Mouse (Mus musculus) megakaryocyte, embryonic 14.5 days (primary cell): ENCODE data around the gene Sipa1l2. TPM values are rescaled to one million over a fixed set of nuclear protein-coding genes. Genes with fewer than 3 reads are reported as not detected.

Experiments used
- H3K27me3 ChIP-seq: replicated peaks from 2 replicates; pipeline ENCODE3; 2012; ENCODE audit warnings: inconsistent platforms
- H3K36me3 ChIP-seq: replicated peaks from 2 replicates; pipeline ENCODE3; 2012; ENCODE audit warnings: low read length, inconsistent platforms, mixed read lengths
- H3K4me1 ChIP-seq: 2 replicates; pipeline ENCODE4 v1.6.1; 2012; ENCODE audit warnings: inconsistent platforms
- H3K4me3 ChIP-seq: replicated peaks from 2 replicates; pipeline ENCODE3; 2012; ENCODE audit warnings: moderate library complexity, mild to moderate bottlenecking, inconsistent platforms
- H3K9me3 ChIP-seq: 2 replicates; pipeline ENCODE4 v1.6.1; 2012; ENCODE audit warnings: inconsistent platforms
- FLI1 ChIP-seq: IDR thresholded peaks from 2 replicates; pipeline ENCODE4 v1.6.1; 2012; ENCODE audit warnings: low read length, inconsistent platforms, mixed read lengths
- GATA1 ChIP-seq: IDR thresholded peaks from 3 replicates; pipeline ENCODE4 v1.6.1; 2012; ENCODE audit warnings: mixed read lengths, low read length, inconsistent platforms, borderline replicate concordance
- polyA plus RNA-seq: library from polyadenylated mRNA; stranded (reverse); fragments of >175 nt; gene quantifications from 2 replicates; pipeline ENCODE4 v1.2.3, GENCODE M21; 2012; ENCODE audit warnings: low replicate concordance; ENCODE audit not compliant: insufficient read depth

Sipa1l2 gene
- polyA plus RNA-seq, 1 experiment = 0.78 TPM

- Histone ChIP-seq H3K36me3 (no peaks in the 10 kb centered on the region), H3K27me3 (peaks cover 10% of the 10 kb centered on the region), H3K4me3 (no peak overlapping the region), H3K9me3 (peaks cover 6% of the 10 kb centered on the region; the same call in 1 of the 2 replicates), H3K4me1 (peaks cover 13% of the 10 kb centered on the region; the same call in 1 of the 2 replicates)
- TF ChIP-seq FLI1 (no peak), GATA1 (no peak)
Measured at GRCm38 (mm10) chr8:125516115-125516905, 53.3 kb downstream of the Sipa1l2 start.

DNA sequence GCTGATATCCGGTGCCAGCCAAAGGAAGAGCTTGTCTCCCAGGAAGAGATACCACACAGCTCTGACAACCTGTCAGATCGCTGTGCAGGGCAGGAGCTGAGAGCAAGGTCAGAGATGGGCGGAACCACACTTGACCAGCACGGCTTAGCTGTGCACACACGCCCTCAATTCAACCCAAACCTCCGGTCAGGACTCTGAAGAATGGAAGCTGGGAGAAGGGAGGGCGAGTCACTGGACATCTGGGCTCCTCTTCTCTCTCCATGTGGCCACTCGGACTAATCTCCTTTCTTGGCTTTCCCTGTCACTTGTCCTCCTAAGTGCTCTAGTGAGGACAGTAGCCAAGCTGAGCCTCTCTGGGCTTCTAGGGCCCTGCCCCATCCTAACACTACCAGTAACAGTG is 53.9 kb downstream of the Sipa1l2 start:
- Histone ChIP-seq H3K27me3 (peaks cover 10% of the 10 kb centered on the region), H3K36me3 (no peaks in the 10 kb centered on the region), H3K4me3 (no peak overlapping the region), H3K4me1 (peaks cover 13% of the 10 kb centered on the region; the same call in 1 of the 2 replicates), H3K9me3 (peaks cover 6% of the 10 kb centered on the region; the same call in 1 of the 2 replicates)
- no peak for TF ChIP-seq GATA1
- TF ChIP-seq FLI1 = no peak

DNA sequence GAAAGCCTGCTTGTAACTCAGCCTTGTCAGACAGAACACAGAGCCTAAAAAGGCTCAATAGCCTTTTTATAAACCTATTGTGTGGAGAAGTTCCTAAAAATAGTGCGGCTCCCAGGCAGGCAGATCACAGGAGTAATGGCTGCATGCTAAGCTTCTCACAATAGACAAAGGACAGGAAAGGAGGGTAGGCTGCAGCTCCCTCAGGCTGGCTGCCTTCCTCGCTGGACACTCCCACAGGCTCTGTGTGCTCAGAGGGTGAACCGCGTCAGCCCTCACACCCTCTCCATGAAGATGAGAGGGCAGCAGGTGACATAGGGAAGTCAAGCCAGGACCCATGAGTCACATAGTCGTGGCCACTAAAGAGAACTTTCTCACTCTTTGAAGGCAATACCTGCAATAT is 55.7 kb downstream of the Sipa1l2 start:
- Histone ChIP-seq H3K9me3 (peaks cover 6% of the 10 kb centered on the region; the same call in 1 of the 2 replicates), H3K36me3 (no peaks in the 10 kb centered on the region), H3K27me3 (peaks cover 10% of the 10 kb centered on the region), H3K4me3 (no peak overlapping the region), H3K4me1 (peaks cover 10% of the 10 kb centered on the region; the same call in 1 of the 2 replicates)
- TF ChIP-seq GATA1 (no peak), FLI1 (no peak)

- peaks cover 4% of the 10 kb centered on the region; the same call in 1 of the 2 replicates for H3K9me3 ChIP-seq
- TF ChIP-seq FLI1 = no peak
- TF ChIP-seq GATA1 = no peak
- H3K4me1 ChIP-seq = peaks cover 4% of the 10 kb centered on the region; the same call in 1 of the 2 replicates
- H3K27me3 ChIP-seq = peaks cover 10% of the 10 kb centered on the region
- H3K36me3 ChIP-seq = no peaks in the 10 kb centered on the region
- no peak overlapping the region for H3K4me3 ChIP-seq
Measured at GRCm38 (mm10) chr8:125513242-125513866, 56.3 kb downstream of the Sipa1l2 start.

- H3K4me1 ChIP-seq = no peaks in the 10 kb centered on the region
- peaks cover 8% of the 10 kb centered on the region for H3K27me3 ChIP-seq
- no peaks in the 10 kb centered on the region for H3K9me3 ChIP-seq
- H3K36me3 ChIP-seq = no peaks in the 10 kb centered on the region
- H3K4me3 ChIP-seq = no peak overlapping the region
- TF ChIP-seq GATA1 (no peak), FLI1 (no peak)
Measured at GRCm38 (mm10) chr8:125512561-125512960, 57.0 kb downstream of the Sipa1l2 start.

GRCm38 (mm10) chr8:125510861-125511668 is 58.5 kb downstream of the Sipa1l2 start:
- TF ChIP-seq GATA1 = no peak
- TF ChIP-seq FLI1 = no peak
- H3K9me3 ChIP-seq = no peaks in the 10 kb centered on the region
- no peak overlapping the region for H3K4me3 ChIP-seq
- H3K27me3 ChIP-seq = peaks cover 6% of the 10 kb centered on the region
- H3K36me3 ChIP-seq = no peaks in the 10 kb centered on the region
- H3K4me1 ChIP-seq = no peaks in the 10 kb centered on the region

GRCm38 (mm10) chr8:125509776-125510175 is 59.8 kb downstream of the Sipa1l2 start:
- TF ChIP-seq GATA1 = no peak
- Histone ChIP-seq H3K4me3 (no peak overlapping the region), H3K36me3 (no peaks in the 10 kb centered on the region), H3K9me3 (no peaks in the 10 kb centered on the region), H3K27me3 (peaks cover 13% of the 10 kb centered on the region), H3K4me1 (no peaks in the 10 kb centered on the region)

GRCm38 (mm10) chr8:125509175-125509574 is 60.4 kb downstream of the Sipa1l2 start:
- TF ChIP-seq GATA1 (no peak), FLI1 (no peak)
- Histone ChIP-seq H3K9me3 (no peaks in the 10 kb centered on the region), H3K36me3 (no peaks in the 10 kb centered on the region), H3K4me1 (no peaks in the 10 kb centered on the region), H3K27me3 (peaks cover 13% of the 10 kb centered on the region), H3K4me3 (no peak overlapping the region)

DNA sequence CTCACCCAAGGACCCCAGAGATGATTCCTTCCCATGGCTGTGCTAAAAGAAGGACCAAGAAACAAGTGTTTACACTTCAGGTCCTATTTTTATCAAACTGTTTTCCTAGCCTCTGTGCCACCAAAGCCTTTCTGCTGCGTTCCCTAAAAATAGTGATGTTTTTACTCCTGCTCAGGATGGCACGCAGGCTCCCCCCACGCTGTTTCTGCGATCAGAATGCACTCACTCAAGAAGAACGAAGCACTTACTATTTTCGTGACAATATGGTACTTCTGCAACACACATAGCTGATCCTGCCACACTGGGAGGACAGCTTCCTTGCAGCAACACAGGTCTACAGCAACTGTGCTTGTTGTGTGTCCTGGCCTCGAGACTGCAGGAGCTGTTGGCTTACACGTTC is 62.3 kb downstream of the Sipa1l2 start:
- no peak for TF ChIP-seq GATA1
- no peak for TF ChIP-seq FLI1
- H3K27me3 ChIP-seq = peaks cover 15% of the 10 kb centered on the region
- H3K36me3 ChIP-seq = no peaks in the 10 kb centered on the region
- no peaks in the 10 kb centered on the region for H3K9me3 ChIP-seq
- H3K4me1 ChIP-seq = no peaks in the 10 kb centered on the region
- H3K4me3 ChIP-seq = no peak overlapping the region
